Mouse (Mus musculus): ENCODE measurements at regions not wholly inside any gene's neighbourhood (a gene's known extent, or its start where the extent isn't known, plus 50 kb on each side); places are given as distances from the start of the nearest gene placed in this dataset.
"Not testable (repeated sequence)": the region's sequence is repeated elsewhere in the genome, so short reads cannot be mapped to it uniquely, and the experiment has no call there.

- DNase-seq (ENCODE audit: low spot score) = no peak
These were observed 182.2 kb upstream of the Pmfbp1 start for GRCm38 (mm10) chr8:109311484-109312210.

- no peak for DNase-seq (ENCODE audit: low spot score)
These were observed 181.1 kb upstream of the Pmfbp1 start for GRCm38 (mm10) chr8:109312731-109313130.

- DNase-seq (ENCODE audit: low spot score) = no peak
These were observed 172.9 kb upstream of the Pmfbp1 start for GRCm38 (mm10) chr8:109320955-109321354.

GRCm38 (mm10) chr8:109323351-109323750 lies 170.5 kb upstream of the Pmfbp1 start:
- no peak for DNase-seq (ENCODE audit: low spot score)

GRCm38 (mm10) chr8:109324241-109324640 lies 169.6 kb upstream of the Pmfbp1 start:
- no peak for DNase-seq (ENCODE audit: low spot score)

- DNase-seq (ENCODE audit: low spot score) = no peak
These were observed 157.6 kb upstream of the Pmfbp1 start for GRCm38 (mm10) chr8:109336203-109336602.

GRCm38 (mm10) chr8:109338220-109338835 lies 155.5 kb upstream of the Pmfbp1 start:
- no peak for DNase-seq (ENCODE audit: low spot score)

- DNase-seq (ENCODE audit: low spot score) = not testable (repeated sequence)
These were observed 153.2 kb upstream of the Pmfbp1 start for GRCm38 (mm10) chr8:109340647-109341046.

GRCm38 (mm10) chr8:109355168-109355567 lies 138.7 kb upstream of the Pmfbp1 start:
- DNase-seq (ENCODE audit: low spot score) = no peak

- DNase-seq (ENCODE audit: low spot score) = no peak
These were observed 134.3 kb upstream of the Pmfbp1 start for GRCm38 (mm10) chr8:109359396-109360051.

- DNase-seq (ENCODE audit: low spot score) = no peak
These were observed 133.6 kb upstream of the Pmfbp1 start for GRCm38 (mm10) chr8:109360081-109360715.

GRCm38 (mm10) chr8:109360904-109361303 lies 132.9 kb upstream of the Pmfbp1 start:
- DNase-seq (ENCODE audit: low spot score) = no peak

GRCm38 (mm10) chr8:109361575-109362361 lies 132.1 kb upstream of the Pmfbp1 start:
- no peak for DNase-seq (ENCODE audit: low spot score)

GRCm38 (mm10) chr8:109363185-109363845 lies 130.5 kb upstream of the Pmfbp1 start:
- no peak for DNase-seq (ENCODE audit: low spot score)

GRCm38 (mm10) chr8:109373977-109374376 lies 119.8 kb upstream of the Pmfbp1 start:
- DNase-seq (ENCODE audit: low spot score) = no peak

- DNase-seq (ENCODE audit: low spot score) = no peak
These were observed 108.9 kb upstream of the Pmfbp1 start for GRCm38 (mm10) chr8:109384881-109385280.

GRCm38 (mm10) chr8:109395133-109395855 lies 98.5 kb upstream of the Pmfbp1 start:
- no peak for DNase-seq (ENCODE audit: low spot score)

GRCm38 (mm10) chr8:109399616-109400015 lies 94.2 kb upstream of the Pmfbp1 start:
- no peak for DNase-seq (ENCODE audit: low spot score)

- no peak for DNase-seq (ENCODE audit: low spot score)
These were observed 93.6 kb upstream of the Pmfbp1 start for GRCm38 (mm10) chr8:109400192-109400591.

- DNase-seq (ENCODE audit: low spot score) = no peak
These were observed 85.9 kb upstream of the Pmfbp1 start for GRCm38 (mm10) chr8:109407913-109408312.
